Mouse (Mus musculus): Measurements from ENCODE around the gene Pgr15l. TPM values are rescaled to one million over a fixed set of nuclear protein-coding genes. Genes with fewer than 3 reads are reported as not detected.

Pgr15l gene
- total RNA-seq (2014; rRNA removed) (1.4 and 1.5 TPM in 2 replicates), polyA plus RNA-seq (2015; fragmentation: Nextera tagmentation; extraction: Ambion mirVana) (0.61 and 0.86 TPM in 2 replicates)

DNA sequence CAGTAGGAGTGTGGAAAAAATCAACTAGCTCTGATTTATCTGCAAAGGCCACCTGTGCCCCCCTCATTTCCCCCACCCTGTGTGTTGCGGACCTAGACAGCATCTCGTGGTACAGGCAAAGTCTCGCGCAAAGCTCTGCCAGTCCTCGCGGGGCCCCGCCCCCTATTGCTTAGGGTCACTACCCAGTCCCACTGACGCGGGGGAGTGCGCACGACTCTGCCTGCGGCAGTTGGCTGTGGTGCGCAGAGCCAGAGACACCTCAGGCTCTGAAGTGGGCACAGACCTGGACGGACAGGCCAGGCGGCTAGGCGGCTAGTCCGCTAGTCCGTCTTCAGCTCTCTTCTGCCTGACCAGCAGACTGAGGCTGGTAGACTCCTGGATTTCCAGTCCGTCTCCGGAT lies at the start of gene Pgr15l:
Gene Pgr15l, plus strand, starts transcription at position 228 of the 400 bp plus-strand sequence.
- Histone ChIP-seq H3K4me1 (ENCODE audit: insufficient read depth, low read length) (no peaks in the 10 kb centered on the region), H3K4me3 (ENCODE audit: low read length) (peak within 1 kb of the TSS; percentile 29), H3K27ac (no peak within 1 kb of the TSS), H3K9ac (replicated peaks; ENCODE audit: low read length) (no peak within 1 kb of the TSS), H3K36me3 (ENCODE audit: insufficient read depth, low read length) (no peaks in the 10 kb centered on the region), H3K4me2 (ENCODE audit: low read depth, low read length) (peak within 1 kb of the TSS; percentile 52), H3K27me3 (ENCODE audit: insufficient read depth, low read length) (0 out of 2 replicates have a peak, but pooled peaks cover 8% of the 10 kb centered on the region), H3K9me3 (ENCODE audit: low read length) (no peaks in the 10 kb centered on the region)
- peak; percentile 26 for DNase-seq (ENCODE audit: low spot score)
- TF ChIP-seq CTCF (IDR thresholded peaks at IDR 0.05; ENCODE audit: low read depth), result no peak
- ATAC-seq, result peak; percentile 86
- 30% methylated on average over 20 of the region's 20 CpGs for WGBS

DNA sequence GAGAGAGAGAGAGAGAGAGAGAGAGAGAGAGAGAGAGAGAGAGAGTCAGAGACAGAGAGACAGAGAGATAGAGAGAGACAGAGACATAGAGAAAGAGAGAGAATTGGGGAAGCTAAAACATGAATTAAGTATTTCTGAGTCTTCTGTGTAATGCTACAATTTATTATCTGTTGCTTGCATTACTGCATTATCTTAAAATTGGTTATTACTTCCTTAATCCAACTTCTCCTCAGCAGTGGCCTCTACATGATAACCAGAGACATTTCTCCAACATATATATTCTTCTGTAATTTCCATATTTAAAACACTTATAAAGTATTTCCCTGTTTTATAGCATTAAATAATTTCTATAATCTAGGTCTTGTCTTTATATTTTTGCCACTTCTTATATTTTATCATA lies 44.9 kb upstream of the Pgr15l start:
- ATAC-seq (no peak), DNase-seq (ENCODE audit: low spot score) (no peak)
- Histone ChIP-seq H3K36me3 (ENCODE audit: insufficient read depth, low read length) (no peaks in the 10 kb centered on the region), H3K4me2 (ENCODE audit: low read depth, low read length) (no peak overlapping the region), H3K9ac (replicated peaks; ENCODE audit: low read length) (no peak overlapping the region), H3K27me3 (ENCODE audit: insufficient read depth, low read length) (no peaks in the 10 kb centered on the region), H3K9me3 (ENCODE audit: low read length) (no peaks in the 10 kb centered on the region), H3K4me3 (ENCODE audit: low read length) (no peak overlapping the region), H3K4me1 (ENCODE audit: insufficient read depth, low read length) (no peaks in the 10 kb centered on the region), H3K27ac (no peak overlapping the region)
- no peak for TF ChIP-seq CTCF (IDR thresholded peaks at IDR 0.05; ENCODE audit: low read depth)

DNA sequence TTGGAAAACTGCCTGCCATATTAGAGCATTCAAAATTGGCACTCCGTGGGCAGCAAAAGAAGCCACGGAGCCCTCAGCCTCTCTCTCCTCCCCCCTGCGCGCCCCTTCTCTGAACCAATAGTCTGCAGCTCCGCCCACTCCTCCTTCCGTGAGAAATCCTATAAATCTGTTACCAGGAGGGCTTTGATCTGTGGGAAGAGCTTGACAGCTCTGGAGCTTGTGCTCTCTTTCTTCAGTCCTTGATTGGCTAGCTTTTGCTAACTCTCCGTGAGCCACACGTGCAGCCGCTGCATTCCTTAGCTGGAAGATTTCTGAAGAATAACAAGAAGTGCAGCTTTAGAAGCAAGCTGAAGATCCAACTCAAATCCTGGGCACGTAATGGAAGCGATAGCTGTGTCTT lies 2.6 kb upstream of the Pgr15l start:
- H3K9me3 ChIP-seq (ENCODE audit: low read length), result no peaks in the 10 kb centered on the region
- no peaks in the 10 kb centered on the region for H3K36me3 ChIP-seq (ENCODE audit: insufficient read depth, low read length)
- no peak for TF ChIP-seq CTCF (IDR thresholded peaks at IDR 0.05; ENCODE audit: low read depth)
- H3K4me3 ChIP-seq (ENCODE audit: low read length), result no peak overlapping the region
- H3K27ac ChIP-seq, result no peak overlapping the region
- H3K9ac ChIP-seq (replicated peaks; ENCODE audit: low read length), result no peak overlapping the region
- WGBS, result 21% methylated on average over 11 of the region's 11 CpGs
- 0 out of 2 replicates have a peak, but pooled peaks cover 8% of the 10 kb centered on the region for H3K27me3 ChIP-seq (ENCODE audit: insufficient read depth, low read length)
- peak overlapping the region; percentile 34 for H3K4me2 ChIP-seq (ENCODE audit: low read depth, low read length)
- ATAC-seq, result peak; percentile 88
- DNase-seq (ENCODE audit: low spot score), result peak; percentile 51
- H3K4me1 ChIP-seq (ENCODE audit: insufficient read depth, low read length), result no peaks in the 10 kb centered on the region
